Mouse (Mus musculus) limb, embryonic 14.5 days (tissue): ENCODE data around the gene Gclc. TPM values are rescaled to one million over a fixed set of nuclear protein-coding genes. Genes with fewer than 3 reads are reported as not detected.

Experiments
- ATAC-seq: fragments of 200-750 bp; cut with Nextera tagmentation; 2 replicates; pipeline ENCODE4 v1.8.0; 2017; ENCODE audit warnings: low read depth, moderate number of reproducible peaks, moderate TSS enrichment; ENCODE audit not compliant: low FRiP score
- DNase-seq: peaks from one replicate; pipeline ENCODE4 v3.0.0-alpha.2; 2015; ENCODE audit warnings: low spot score
- H3K27ac ChIP-seq: fragments of 300-500 bp; sonication (generic); replicated peaks from 2 replicates; pipeline ENCODE4 v1.5.1; 2014; ENCODE audit warnings: low read depth, mild to moderate bottlenecking, low read length, moderate library complexity, mixed read lengths
- H3K27me3 ChIP-seq: fragments of 300-500 bp; sonication (generic); 2 replicates; pipeline ENCODE4 v1.6.1; 2014; ENCODE audit warnings: low read length, mixed read lengths; ENCODE audit not compliant: control insufficient read depth, insufficient read depth
- H3K36me3 ChIP-seq: fragments of 300-500 bp; sonication (generic); 2 replicates; pipeline ENCODE4 v1.6.1; 2014; ENCODE audit warnings: mild to moderate bottlenecking, low read length, moderate library complexity, mixed read lengths; ENCODE audit not compliant: control insufficient read depth, insufficient read depth
- H3K4me1 ChIP-seq: fragments of 300-500 bp; sonication (generic); 2 replicates; pipeline ENCODE4 v1.6.1; 2014; ENCODE audit warnings: antibody characterized with exemption, low read length, mixed read lengths; ENCODE audit not compliant: control insufficient read depth, insufficient read depth
- H3K4me2 ChIP-seq: fragments of 300-500 bp; sonication (generic); replicated peaks from 2 replicates; pipeline ENCODE4 v1.6.1; 2014; ENCODE audit warnings: low read depth, mild to moderate bottlenecking, low read length, moderate library complexity; ENCODE audit not compliant: severe bottlenecking
- H3K4me3 ChIP-seq: fragments of 300-500 bp; sonication (generic); replicated peaks from 2 replicates; pipeline ENCODE4 v1.5.1; 2014; ENCODE audit warnings: low read length
- H3K9ac ChIP-seq: fragments of 300-500 bp; sonication (generic); 2 replicates; pipeline ENCODE4 v1.6.1; 2014; ENCODE audit warnings: mild to moderate bottlenecking, low read depth, low read length, moderate library complexity; ENCODE audit not compliant: severe bottlenecking
- H3K9me3 ChIP-seq: fragments of 300-500 bp; sonication (generic); 2 replicates; pipeline ENCODE4 v1.6.1; 2016; ENCODE audit warnings: low read length; ENCODE audit not compliant: control insufficient read depth
- POLR2A ChIP-seq: fragments of 200-500 bp; IDR thresholded peaks from 2 replicates; pipeline ENCODE4 v1.8.0; 2012; ENCODE audit warnings: inconsistent platforms, mild to moderate bottlenecking, moderate library complexity, borderline replicate concordance; ENCODE audit not compliant: insufficient read depth, insufficient read length; ENCODE audit errors: extremely low read depth
- WGBS: fragments of 180-500 bp; shearing (Covaris S2); extraction: QIAGEN DNeasy Blood & Tissue Kit; methylation state at CpG from one replicate; pipeline ENCODE4 v1.1.7; 2014; 5-methylcytosine and 5-hydroxymethylcytosine counted together
- polyA plus RNA-seq, 2 experiments: library from polyadenylated mRNA; depleted of rRNA in 1 of 2; stranded (reverse) in 1 of 2; unstranded in 1 of 2; fragments of >200 nt; fragmentation: Nextera tagmentation in 1 of 2; extraction: Ambion mirVana in 1 of 2; gene quantifications; 2 replicates each; pipeline versions ENCODE4 v1.2.1 to v1.2.3; 2012 to 2014

The Gclc gene
- polyA plus RNA-seq, 2 experiments: 14.0 to 17.0 TPM

DNA sequence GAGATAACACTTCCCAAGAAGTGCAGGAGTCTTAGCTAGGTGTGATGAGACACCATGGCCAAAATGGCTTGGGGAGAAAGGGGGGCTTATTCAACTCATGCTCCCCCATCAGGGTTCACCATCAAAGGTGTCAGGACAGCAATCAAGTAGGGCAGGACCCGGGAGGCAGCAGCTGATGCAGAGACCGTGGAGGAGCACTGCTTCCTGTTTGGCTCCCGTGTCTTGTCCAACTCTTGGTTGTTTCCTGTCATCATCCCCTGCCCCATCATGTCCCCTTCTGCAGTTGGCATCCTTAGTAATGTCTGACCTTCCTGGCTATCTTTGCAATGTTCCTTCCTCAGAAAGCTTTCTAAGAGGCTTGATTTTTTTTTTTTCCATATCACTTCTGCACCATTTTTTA lies 41.5 kb upstream of the Gclc start:
- H3K27me3 ChIP-seq: no peaks in the 10 kb centered on the region
- no peak overlapping the region for H3K4me3 ChIP-seq
- TF ChIP-seq POLR2A: no peak
- no peaks in the 10 kb centered on the region for H3K4me1 ChIP-seq
- ATAC-seq (no peak), DNase-seq (no peak)
- no peak overlapping the region for H3K27ac ChIP-seq
- H3K9me3 ChIP-seq: no peaks in the 10 kb centered on the region
- no peak overlapping the region for H3K4me2 ChIP-seq
- H3K36me3 ChIP-seq: no peaks in the 10 kb centered on the region
- no peak overlapping the region for H3K9ac ChIP-seq
- 58% methylated on average over 3 of the region's 3 CpGs for WGBS

DNA sequence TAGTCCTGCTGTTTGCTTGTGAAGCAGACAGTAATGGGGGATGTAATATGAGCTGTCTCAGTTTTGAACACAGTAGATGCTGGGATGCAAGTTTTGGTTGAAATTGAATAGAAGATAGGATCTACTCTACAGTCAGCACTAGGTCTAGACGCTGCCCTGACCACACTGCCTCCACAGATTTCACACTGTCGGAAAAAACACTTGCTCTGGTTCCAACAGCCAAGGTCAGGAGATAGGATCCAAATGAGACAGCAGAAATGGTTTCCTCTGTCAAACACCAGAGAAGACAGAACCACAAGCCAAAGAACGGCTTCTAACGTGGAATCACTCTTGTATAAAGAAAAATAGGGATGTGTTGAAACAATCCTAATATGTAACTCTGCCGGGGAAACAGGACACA lies 41.0 kb upstream of the Gclc start:
- no peak overlapping the region for H3K9ac ChIP-seq
- no peaks in the 10 kb centered on the region for H3K27me3 ChIP-seq
- no peaks in the 10 kb centered on the region for H3K4me1 ChIP-seq
- DNase-seq: no peak
- H3K4me3 ChIP-seq: no peak overlapping the region
- 78% methylated on average over 5 of the region's 5 CpGs for WGBS
- TF ChIP-seq POLR2A: no peak
- ATAC-seq: no peak
- H3K36me3 ChIP-seq: no peaks in the 10 kb centered on the region
- no peak overlapping the region for H3K4me2 ChIP-seq
- no peak overlapping the region for H3K27ac ChIP-seq
- no peaks in the 10 kb centered on the region for H3K9me3 ChIP-seq

DNA sequence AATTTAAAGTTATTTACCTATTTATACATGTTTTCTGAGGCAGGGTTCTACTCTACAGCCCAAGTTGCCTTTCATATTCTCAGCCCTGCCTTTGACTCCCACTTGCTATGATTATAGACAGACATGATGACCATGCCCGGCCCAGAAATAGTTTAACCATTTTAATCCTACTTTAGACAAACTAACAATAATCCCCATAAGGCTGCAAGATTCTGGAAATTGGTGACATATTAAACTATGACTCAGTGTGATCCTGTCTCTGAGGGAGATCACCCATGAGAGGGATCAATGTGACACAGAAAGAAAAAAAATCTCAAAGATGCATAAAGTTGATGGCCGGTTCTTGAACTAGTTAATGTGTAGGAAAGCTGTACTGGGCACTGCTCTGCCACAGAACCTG lies 39.1 kb upstream of the Gclc start:
- WGBS: 90% methylated on average over 2 of the region's 2 CpGs
- DNase-seq (no peak), ATAC-seq (no peak)
- no peaks in the 10 kb centered on the region for H3K27me3 ChIP-seq
- no peak overlapping the region for H3K9ac ChIP-seq
- no peak overlapping the region for H3K27ac ChIP-seq
- no peak for TF ChIP-seq POLR2A
- H3K4me1 ChIP-seq: no peaks in the 10 kb centered on the region
- H3K9me3 ChIP-seq: no peaks in the 10 kb centered on the region
- H3K4me2 ChIP-seq: no peak overlapping the region
- H3K4me3 ChIP-seq: no peak overlapping the region
- H3K36me3 ChIP-seq: no peaks in the 10 kb centered on the region

DNA sequence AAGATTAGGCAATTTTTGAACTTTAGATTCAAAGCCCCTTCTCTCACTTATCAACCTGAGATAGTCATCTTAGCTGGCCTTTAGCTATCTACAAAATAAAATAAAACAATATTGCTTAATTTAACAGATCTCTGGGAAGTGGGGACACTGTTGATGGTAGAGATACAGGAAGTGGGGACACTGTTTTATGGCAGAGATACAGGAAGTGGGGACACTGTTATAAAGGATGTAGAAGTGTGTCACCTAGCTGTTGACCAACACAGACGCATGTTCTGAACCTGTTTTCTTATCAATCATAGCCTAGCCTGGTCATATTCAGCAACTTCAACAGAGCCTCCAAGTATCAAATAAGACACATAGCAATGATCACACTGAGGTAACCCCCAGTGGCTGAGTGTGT lies 38.3 kb upstream of the Gclc start:
- Histone ChIP-seq H3K4me3 (no peak overlapping the region), H3K9ac (no peak overlapping the region), H3K27me3 (no peaks in the 10 kb centered on the region), H3K36me3 (no peaks in the 10 kb centered on the region), H3K27ac (no peak overlapping the region), H3K9me3 (no peaks in the 10 kb centered on the region), H3K4me2 (no peak overlapping the region), H3K4me1 (no peaks in the 10 kb centered on the region)
- no peak for TF ChIP-seq POLR2A
- ATAC-seq (no peak), DNase-seq (no peak)
- 91% methylated on average over 1 of the region's 1 CpGs for WGBS

DNA sequence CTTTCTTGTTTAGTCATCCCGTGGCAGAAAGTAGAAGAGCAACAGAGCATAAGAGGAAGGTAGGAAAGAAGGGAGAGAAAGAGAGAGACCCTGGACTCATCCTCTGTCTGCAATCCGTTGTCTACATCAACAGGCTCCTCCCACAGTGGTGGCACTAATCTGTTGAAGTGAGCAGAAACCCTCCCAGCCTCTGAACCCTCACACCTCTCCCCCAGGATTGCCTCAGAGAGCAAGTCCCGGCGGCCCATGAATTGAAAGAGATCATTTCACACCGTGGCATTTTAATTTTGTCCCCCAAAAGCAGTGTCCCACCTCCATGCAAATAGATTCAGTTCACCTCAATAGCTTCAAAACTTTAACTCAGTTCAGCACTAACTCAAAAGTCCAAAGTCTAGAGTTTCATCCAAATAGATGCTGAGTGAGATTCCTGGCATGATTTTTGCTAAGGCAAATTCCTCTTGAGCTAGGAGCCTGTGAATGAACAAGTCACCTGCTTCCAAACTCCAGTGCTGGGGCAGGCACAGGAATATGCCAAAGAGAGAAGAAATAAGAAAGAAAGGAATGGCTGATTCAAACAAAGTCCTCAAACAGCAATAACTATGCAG lies 36.4 kb upstream of the Gclc start:
- Histone ChIP-seq H3K9me3 (no peaks in the 10 kb centered on the region), H3K4me1 (no peaks in the 10 kb centered on the region), H3K4me3 (no peak overlapping the region), H3K9ac (no peak overlapping the region), H3K36me3 (no peaks in the 10 kb centered on the region), H3K27me3 (no peaks in the 10 kb centered on the region), H3K27ac (no peak overlapping the region), H3K4me2 (no peak overlapping the region)
- DNase-seq (no peak), ATAC-seq (no peak)
- no peak for TF ChIP-seq POLR2A
- WGBS: 53% methylated on average over 5 of the region's 5 CpGs

DNA sequence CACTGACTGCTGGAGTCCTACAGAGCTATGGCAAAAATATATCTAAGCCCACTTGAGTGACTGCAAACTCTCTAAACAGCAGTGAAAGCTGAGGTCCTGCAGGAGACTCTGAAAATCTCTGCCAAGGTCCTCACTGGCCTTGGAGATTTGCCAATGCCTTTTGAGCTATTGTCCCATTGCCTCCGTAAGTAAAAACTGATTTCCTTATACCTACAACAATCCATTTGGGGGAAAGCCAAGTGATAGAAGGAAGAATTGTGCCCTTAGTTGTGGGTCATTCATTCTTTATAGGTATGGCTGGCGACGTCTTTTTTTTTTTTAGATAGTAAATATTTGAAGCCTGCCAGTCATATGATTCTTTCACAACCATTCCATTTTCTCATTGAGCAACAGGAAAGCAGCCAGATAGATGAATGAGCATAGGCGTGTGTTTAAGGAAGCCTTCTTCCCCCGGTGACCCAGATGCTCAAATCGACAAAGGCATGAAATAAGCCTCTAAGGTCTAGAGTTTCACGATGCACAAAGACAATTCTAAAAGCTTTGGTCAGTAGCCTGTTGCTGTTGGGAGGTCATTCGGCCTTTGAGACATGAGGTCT lies 35.4 kb upstream of the Gclc start:
- WGBS: 81% methylated on average over 8 of the region's 8 CpGs
- TF ChIP-seq POLR2A: no peak
- Histone ChIP-seq H3K9me3 (no peaks in the 10 kb centered on the region), H3K4me1 (no peaks in the 10 kb centered on the region), H3K36me3 (no peaks in the 10 kb centered on the region), H3K9ac (no peak overlapping the region), H3K4me3 (no peak overlapping the region), H3K27me3 (no peaks in the 10 kb centered on the region), H3K27ac (no peak overlapping the region), H3K4me2 (no peak overlapping the region)
- DNase-seq (no peak), ATAC-seq (no peak)
